Mouse (Mus musculus) myocyte (in vitro differentiated cells): Measurements from ENCODE around the gene Fancd2.

ENCODE experiments used
- E2F4 ChIP-seq: IDR thresholded peaks from one replicate; pipeline ENCODE4 v1.6.1; 2011; ENCODE audit warnings: mild to moderate bottlenecking, control low read depth, moderate library complexity; ENCODE audit not compliant: insufficient read depth
- MYOD1 ChIP-seq, 3 experiments: IDR thresholded peaks; one replicate each; pipeline ENCODE4 v1.6.1; 2011; ENCODE audit warnings: control low read depth in 2 of 3, low read depth in 2 of 3, mild to moderate bottlenecking in 2 of 3, moderate library complexity in 1 of 3; ENCODE audit not compliant: insufficient read length in 2 of 3, control insufficient read depth in 1 of 3
- MYOG ChIP-seq, 3 experiments: IDR thresholded peaks; one replicate each; pipeline ENCODE4 v1.6.1; 2011; ENCODE audit warnings: control low read depth in 2 of 3, low read depth in 2 of 3, mild to moderate bottlenecking in 2 of 3; ENCODE audit not compliant: insufficient read length in 2 of 3, control insufficient read depth in 1 of 3, insufficient read depth in 1 of 3
- POLR2A ChIP-seq: IDR thresholded peaks from one replicate; pipeline ENCODE4 v1.6.1; 2011; ENCODE audit warnings: low read depth, mild to moderate bottlenecking, control low read depth, moderate library complexity; ENCODE audit not compliant: insufficient read length
- SRF ChIP-seq: IDR thresholded peaks from one replicate; pipeline ENCODE4 v1.6.1; 2011; ENCODE audit warnings: low read depth; ENCODE audit not compliant: control insufficient read depth, insufficient read length
- TCF12 ChIP-seq: IDR thresholded peaks from one replicate; pipeline ENCODE4 v1.6.1; 2011; ENCODE audit warnings: mild to moderate bottlenecking, control low read depth; ENCODE audit not compliant: poor library complexity, insufficient read depth, severe bottlenecking
- TCF3 ChIP-seq: IDR thresholded peaks from one replicate; pipeline ENCODE4 v1.6.1; 2011; ENCODE audit warnings: low read depth, control low read depth; ENCODE audit not compliant: insufficient read length

- TF ChIP-seq MYOG (IDR thresholded peaks at IDR 0.05; ENCODE audit: control insufficient read depth in 1 of 3, insufficient read depth in 1 of 3, insufficient read length in 2 of 3, low read depth in 2 of 3) (no peak), SRF (no peak), POLR2A (no peak), E2F4 (no peak), MYOD1 (IDR thresholded peaks at IDR 0.05; ENCODE audit: control insufficient read depth in 1 of 3, insufficient read length in 2 of 3, low read depth in 2 of 3) (no peak), TCF3 (no peak), TCF12 (no peak)
Observed at GRCm38 (mm10) chr6:113559736-113560135, 28.3 kb downstream of the Fancd2 start.
